Mouse (Mus musculus): Measurements from ENCODE around the gene Sgpp1.
"Not testable (repeated sequence)": the region's sequence is repeated elsewhere in the genome, so short reads cannot be mapped to it uniquely, and the experiment has no call there.

Sgpp1 gene

DNA sequence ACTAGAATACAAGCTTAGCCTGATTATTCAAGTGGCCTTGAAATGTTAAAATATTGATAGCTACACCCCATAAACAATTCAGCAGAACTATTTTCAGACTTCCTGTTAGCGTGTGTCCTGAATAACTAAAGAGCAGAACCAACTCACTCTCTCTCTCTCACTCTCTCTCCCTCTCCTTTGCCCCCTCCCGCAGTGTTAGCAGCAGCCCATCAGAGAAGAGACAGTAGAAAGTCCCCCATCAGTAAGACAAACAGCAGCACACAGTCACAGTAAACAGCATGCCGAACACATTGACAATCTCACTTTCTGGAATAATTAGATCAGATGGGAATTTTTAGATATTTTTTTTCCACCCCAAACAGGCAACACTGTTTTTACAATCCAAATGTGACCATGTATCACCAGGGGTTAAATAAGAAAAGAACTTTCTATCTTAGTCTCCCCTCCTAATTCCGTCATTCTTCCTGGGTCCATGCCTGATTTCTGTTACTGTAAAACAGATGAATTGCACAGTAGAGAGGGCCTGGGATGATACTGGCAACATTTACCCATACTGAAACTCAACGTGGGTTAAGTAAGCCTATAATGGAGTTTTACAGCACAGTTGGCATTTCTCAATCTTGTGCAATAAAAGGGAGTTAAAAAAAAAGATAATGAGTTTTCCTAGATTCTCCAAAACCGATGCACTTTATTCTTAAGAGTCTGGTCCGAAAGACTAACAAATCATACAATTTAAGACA is 2.0 kb downstream of the Sgpp1 start:
- in situ Hi-C loops (cut with MboI, MseI) = no loop called here

DNA sequence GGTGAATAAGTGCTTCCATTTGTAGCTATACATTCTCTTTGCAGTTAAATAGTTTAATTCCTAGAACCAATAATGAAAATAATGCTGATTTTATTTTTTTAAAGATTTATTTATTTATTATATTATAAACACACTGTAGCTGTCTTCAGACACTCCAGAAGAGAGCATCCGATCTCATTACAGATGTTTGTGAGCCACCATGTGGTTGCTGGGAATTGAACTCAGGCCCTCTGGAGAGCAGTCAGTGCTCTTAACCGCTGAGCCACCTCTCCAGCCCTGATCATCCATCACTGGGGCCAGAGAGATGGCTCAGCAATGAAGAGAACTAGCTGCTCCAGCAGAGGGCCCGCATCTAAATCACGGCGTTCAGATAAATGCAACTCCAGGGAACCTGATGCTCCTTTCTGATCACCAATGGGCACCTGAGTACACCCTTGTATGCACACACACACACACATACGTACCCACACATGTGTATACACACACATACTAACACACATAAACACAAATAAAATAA is 3.5 kb downstream of the Sgpp1 start:
- in situ Hi-C loops (cut with MboI, MseI) = no loop called here

DNA sequence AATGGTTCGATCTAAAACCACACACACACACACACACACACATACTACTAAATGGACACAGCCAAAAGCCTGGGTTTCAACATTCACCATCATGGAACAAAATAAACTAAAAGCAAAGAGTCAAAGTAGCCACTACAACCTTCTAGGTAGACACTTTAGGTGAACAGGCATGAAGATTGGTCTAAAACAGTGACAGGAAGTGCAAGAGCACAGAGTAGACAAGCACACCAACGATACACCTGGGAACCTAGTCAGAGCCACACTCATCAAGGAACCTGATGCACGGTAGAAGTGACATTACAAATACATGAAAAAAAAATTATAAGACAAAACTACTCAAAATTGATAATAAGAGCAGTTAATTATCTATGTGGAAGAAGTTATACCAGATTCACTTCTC is 4.0 kb downstream of the Sgpp1 start:
- in situ Hi-C loops (cut with MboI, MseI) = no loop called here

DNA sequence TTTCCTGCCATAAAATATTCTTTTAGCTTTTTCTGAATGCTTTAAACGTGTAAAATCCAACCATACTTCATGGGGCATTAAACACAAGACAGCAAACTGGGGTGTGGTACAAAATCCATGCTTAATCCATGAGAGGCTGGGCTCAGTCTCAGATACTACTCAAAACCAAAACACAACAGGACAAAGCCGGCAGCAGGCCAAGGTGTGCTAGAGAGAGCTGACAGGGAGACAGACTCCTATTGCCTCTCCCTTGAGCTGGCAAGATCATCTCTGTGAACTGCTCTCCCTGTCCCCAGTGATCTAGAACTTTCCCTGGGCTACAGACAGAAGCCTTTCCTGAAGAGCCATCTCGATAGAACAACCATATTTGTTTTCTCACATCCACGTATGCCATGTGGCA is 5.1 kb downstream of the Sgpp1 start:
- in situ Hi-C loops (cut with MboI, MseI) = no loop called here

DNA sequence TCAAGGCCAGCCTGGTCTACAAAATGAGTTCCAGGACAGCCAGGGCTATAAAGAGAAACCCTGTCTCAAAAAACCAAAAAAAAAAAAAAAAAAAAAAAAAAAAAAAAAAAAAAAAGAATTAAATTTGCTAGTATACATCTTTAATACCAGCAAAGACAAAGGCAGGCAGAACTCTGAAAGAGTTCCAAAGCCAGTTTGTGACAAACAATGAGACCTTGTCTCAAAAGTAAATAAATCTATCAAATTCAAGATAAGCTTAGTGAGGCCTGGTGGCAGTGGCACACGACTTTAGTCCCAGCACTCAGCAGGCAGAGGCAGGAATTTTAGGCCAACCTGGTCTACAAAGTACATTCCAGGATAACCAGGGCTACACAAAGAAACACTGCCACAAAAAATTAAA is 5.7 kb downstream of the Sgpp1 start:
- in situ Hi-C loops (cut with MboI, MseI) = loop anchor here (10.0 kb wide), 1 partner anchor 55 kb away; no protein-coding TSS in a partner anchor

DNA sequence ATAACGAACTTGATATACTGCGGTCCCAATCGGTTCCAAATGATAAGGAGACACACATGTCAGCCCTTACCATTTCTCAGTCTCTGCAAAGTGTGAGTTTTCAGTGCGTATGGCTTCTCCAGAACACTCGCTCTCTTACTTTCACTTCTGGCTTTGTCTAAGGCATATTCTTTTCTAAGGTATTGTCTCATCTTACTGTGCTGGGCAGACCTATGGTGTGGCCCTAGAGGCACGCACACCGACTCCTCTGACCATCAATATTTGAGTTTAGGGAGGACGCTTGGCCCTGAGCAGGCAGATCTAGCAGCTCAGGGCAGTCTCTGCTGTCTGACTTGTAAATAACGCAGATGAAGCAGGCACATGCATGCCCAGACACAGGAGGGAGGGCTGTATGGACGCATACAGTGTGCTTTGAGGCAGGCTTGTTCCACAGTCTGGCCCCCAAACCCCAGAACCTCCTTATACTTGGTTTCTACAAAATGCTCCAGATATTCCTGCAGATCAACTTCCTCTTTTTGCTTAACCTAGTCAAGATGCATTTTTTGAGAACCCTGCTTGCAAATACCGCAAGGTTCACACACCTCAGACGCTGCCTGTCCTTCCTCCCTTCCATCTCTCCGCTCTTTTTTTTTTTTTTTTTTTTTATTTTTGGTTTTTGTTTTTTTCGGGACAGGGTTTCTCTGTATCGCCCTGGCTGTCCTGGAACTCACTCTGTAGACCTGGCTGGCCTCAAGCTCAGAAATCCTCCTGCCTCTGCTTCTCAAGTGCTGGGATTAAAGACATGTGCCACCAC is 8.0 kb downstream of the Sgpp1 start:
- in situ Hi-C loops (cut with MboI, MseI) = loop anchor here (10.0 kb wide), 1 partner anchor 53 kb away; no protein-coding TSS in a partner anchor

DNA sequence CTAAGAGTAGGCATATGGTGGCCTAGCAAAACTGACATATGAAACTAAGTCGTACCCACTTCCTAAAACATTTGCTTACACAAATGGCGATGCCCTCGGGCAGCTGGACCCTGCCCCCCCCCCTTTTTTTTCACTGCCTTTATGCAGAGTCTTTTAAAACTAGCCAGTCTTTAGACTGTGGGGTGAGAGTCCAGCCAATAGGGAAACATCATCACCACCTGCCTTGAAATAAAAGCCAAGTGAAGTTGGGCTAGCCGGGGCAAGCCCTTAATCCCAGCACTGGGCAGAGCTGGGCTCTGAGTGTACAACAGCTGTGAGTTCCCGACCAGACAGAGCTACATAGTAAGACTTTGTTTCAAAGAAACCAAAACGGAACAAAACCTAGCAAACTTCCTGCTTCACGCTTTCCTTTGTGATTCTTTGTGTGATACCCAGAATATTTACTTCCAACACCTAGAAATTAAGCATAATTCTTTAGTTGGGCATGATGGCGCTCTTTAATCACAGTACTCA is 9.1 kb downstream of the Sgpp1 start:
- in situ Hi-C loops (cut with MboI, MseI) = loop anchor here (10.0 kb wide), 1 partner anchor 52 kb away; no protein-coding TSS in a partner anchor

DNA sequence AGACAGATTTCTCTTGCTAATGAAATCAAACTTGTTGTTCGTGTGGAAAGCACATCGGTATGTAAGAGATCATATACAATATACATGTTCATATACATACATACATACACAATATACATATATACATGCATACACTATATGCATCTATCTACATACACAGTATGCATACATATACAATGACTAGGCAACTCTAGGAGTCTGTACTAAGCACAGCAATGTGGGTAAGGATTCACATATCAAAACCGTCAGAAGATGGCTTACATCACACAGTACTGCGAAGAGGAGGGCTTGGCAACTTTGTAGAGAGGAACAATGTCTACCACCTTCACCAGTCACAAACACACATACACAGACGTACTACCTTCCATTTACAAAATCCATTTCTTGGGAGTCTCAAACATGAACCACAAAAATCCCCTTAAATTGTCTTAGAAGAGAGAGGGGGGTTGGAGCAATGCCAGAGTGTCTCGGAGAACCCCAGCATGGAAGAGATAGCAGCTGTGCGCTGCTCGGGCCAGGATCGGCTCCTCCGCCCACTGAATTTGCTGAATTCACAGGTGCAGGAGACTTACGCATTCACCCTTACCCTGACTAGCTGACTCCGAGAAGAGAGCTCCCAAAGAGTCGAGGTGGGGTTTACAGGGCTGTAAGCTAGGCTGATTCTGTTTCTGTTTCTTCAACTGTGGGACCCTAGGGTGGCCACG is 10.8 kb downstream of the Sgpp1 start:
- in situ Hi-C loops (cut with MboI, MseI) = loop anchor here (10.0 kb wide), 1 partner anchor 50 kb away; no protein-coding TSS in a partner anchor

DNA sequence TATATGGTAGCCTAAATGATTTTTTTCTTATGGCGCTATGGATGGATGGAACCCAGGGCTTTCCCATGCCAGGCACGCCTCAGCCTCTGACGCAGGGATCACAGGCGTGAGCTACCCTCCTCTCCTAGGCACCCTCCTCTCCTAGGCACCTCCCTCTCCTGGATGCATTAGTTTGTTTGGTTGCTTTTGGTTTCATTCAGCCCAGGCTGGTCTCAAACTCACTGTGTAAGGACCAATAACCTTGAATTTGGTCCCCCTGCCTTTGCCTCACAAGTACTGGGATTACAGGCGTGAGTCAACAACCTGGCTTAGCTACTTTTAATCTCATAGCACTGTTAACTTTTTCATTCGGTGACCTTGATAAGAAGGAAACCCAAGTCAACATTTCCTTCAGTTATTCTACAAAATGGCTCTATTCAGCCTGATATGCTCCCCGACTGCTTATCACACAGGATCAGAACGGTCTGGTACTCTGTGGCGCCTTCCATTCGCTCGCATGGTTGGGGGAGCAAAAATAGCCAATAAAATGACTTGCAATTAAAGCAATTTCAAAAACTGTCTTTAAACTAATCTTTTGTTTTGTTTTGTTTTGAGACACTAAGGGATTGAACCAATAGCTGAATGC is 11.6 kb downstream of the Sgpp1 start:
- in situ Hi-C loops (cut with MboI, MseI) = loop anchor here (10.0 kb wide), 1 partner anchor 49 kb away; no protein-coding TSS in a partner anchor

DNA sequence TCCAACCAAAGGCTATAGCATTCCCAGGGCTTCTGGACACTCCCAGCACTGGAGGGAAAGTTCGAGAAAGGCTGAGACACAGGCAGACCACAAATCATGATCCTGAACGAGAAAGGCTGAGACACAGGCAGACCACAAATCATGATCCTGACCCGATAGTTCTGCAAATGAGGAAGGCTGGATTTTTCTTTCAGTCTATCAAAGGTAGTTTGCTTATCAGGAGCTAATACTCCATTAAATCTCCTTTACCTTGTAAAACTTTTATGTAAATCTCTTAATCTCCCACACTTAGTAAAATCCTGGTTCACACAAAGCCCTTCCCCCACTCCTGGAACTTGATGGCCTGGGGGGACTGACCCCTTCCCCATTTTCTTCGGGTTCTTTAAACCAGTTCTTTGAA is 13.6 kb downstream of the Sgpp1 start:
- in situ Hi-C loops (cut with MboI, MseI) = loop anchor here (10.0 kb wide), 1 partner anchor 47 kb away; no protein-coding TSS in a partner anchor

DNA sequence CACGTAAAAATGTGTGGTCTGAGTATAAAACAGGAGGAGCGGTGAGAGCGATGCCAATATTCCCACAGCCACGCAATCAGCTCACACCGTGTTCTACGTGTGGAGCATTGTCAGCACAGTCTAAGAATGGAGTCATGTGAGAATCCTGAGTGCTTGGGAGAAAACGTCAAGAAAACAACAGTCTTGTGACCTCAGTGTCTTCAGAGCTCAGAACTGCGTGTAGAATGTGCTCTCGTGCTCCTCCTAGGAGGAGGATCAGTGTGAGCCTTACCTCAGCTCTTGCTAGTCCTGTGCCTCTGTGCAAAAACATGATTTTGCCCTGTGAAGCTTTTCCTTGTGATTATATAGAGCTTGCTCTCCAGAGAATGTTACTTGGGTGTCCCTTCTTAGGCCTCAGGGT is 14.5 kb downstream of the Sgpp1 start:
- in situ Hi-C loops (cut with MboI, MseI) = loop anchor here (10.0 kb wide), 1 partner anchor 46 kb away; no protein-coding TSS in a partner anchor

DNA sequence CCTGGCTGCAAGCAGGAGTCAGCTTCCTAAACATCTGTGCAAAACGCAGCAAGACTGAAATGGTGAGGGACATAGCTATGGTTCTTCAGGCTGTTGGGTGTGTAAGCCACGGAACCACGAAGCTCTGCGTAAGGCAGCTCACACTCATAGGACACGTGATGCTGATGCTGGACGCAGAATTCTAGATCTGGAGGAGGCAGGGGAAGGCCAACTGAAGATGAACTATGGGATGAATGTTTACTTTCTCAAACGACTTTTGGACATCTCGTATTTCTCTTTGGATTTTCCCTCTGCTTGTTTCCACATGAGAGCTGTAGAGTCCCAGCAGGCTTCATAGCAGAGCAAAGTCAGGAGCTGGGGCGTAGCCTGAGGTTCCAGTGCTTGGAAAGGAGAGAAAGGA is 21.9 kb downstream of the Sgpp1 start:
- in situ Hi-C loops (cut with MboI, MseI) = no loop called here

DNA sequence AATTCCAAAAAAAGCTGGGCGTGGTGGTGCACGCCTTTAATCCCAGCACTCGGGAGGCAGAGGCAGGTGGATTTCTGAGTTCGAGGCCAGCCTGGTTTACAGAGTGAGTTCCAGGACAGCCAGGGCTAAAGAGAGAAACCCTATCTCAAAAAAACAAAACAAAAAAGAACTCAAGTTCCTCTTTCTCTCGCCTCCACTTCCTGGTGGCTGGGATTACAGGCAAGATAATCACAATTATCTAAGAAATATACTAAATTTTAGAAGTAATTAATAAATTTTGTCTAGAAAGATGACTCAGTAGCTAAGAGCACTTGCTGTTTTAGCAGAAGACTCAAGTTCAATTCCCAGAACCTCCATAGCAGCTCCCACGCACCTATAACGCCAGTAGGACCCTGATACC is 22.6 kb downstream of the Sgpp1 start:
- in situ Hi-C loops (cut with MboI, MseI) = not testable (repeated sequence)

DNA sequence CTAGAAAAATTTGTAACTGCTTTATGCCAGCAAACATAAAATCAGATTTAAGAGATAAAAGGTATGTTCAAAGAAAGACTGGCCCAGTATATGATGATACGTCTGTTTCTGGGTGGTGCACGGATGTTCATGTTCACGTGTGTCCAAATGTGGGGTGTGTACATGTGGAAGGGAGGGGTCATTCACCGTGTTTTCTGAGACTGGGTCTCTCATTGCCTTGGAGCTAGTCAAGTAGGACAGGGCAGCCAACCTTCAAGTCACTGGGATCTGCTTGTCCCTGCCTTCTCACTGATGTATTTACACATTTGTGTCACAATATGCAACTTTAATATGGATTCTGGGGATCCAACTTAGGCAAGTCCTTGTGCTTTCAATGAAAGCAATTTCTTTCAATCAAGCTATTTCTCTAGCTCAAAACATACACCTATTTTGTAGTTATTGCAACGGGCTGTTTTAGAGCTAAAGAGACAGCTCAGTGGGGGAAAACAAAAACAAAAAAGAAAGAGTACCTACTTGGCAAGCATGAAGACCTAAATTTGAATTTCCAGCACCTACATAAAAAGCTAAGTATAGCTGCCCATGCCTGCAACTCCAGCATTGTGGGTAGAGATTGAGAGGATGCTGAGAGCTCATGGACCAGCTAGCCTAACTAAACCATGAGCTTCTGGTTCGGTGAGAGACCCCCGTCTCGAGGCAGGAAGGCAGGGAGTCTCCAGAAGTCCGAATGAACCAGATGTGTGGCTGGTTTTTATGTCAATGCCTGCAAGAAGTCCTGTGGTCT is 24.7 kb downstream of the Sgpp1 start:
- in situ Hi-C loops (cut with MboI, MseI) = no loop called here

DNA sequence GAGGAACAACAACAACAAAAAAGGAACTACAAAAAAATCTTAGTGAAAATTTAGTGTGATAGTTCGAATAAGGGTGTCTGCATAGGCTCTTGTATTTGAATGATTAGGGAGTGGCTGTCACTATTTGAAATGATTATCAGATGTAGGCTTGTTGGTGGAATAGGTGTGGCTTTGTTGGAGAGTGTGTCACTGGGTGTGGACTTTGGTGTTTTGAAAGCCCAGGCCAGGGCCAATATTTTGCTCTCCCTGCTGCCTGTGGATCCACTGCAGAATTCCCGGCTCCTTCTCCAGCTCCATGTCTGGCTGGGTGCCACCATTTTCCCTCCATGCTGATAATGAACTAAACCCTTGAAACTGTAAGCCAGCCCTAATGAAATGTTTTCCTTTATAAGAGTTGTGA is 26.0 kb downstream of the Sgpp1 start:
- in situ Hi-C loops (cut with MboI, MseI) = no loop called here

DNA sequence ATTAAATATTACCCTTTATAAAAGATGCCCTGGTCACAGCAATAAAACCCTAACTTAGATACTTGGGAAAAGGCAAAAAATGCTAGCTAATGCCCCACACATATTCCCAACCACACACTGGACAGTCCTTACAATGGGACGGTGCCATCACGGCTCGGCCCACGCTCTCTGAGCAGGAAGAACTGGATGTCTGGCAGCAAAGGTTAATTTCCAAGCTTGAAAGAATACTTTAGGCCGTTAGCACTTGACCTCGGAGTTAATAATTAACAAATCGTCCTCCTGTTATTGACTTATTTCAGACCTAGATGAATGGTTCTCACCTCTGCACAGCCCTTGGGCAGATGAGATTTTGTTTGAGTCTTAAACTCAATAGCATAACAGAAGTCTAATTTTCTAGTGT is 28.9 kb downstream of the Sgpp1 start:
- in situ Hi-C loops (cut with MboI, MseI) = no loop called here

DNA sequence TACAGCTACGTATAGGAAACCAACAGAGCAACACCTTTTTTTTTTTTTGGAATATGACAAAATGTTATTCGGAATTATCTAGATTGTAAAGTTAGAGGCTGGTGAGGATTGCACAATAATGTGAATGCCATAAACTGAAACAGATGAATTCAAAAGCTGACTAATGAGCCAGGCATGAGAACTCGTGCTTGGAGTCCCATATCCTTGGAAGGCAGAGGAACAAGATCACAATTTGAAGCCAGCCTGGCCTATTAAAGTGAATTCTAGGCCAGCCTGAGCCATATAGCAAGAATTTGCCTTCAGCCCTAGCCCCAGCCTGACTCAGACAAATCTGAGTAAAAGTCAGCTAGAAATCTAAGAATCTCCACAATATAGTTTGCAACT is 32.8 kb downstream of the Sgpp1 start:
- in situ Hi-C loops (cut with MboI, MseI) = no loop called here

DNA sequence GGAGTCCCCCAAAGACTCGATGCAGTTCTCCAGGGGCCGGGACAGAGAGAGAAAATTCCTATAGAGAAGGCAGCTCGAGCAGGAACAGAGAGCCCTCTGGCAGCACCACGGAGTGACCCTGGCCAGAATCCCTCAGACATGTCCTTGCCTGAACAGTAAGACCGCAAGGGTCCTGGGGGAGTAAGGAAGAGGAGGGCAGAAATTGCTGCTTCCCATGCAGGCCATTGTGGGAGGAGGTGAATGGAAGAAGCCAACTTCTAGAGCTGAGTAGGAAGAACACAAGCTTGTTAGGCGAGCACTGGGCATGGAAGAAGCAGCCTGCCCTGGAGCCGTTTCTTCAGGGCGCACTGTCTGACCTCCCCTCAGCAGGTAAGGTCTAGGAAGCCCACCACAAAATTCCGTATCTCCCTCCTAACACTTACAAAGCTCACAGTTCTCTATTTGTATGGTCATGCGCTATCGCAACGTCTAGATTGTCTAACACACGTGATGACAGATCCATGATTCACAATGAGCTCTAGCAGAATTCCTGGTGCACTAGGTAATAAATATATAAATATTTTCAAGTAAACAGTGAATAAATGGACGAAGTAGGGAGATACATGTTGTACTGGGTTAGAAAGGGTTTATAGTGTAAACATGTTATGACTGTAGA is 33.3 kb downstream of the Sgpp1 start:
- in situ Hi-C loops (cut with MboI, MseI) = no loop called here

DNA sequence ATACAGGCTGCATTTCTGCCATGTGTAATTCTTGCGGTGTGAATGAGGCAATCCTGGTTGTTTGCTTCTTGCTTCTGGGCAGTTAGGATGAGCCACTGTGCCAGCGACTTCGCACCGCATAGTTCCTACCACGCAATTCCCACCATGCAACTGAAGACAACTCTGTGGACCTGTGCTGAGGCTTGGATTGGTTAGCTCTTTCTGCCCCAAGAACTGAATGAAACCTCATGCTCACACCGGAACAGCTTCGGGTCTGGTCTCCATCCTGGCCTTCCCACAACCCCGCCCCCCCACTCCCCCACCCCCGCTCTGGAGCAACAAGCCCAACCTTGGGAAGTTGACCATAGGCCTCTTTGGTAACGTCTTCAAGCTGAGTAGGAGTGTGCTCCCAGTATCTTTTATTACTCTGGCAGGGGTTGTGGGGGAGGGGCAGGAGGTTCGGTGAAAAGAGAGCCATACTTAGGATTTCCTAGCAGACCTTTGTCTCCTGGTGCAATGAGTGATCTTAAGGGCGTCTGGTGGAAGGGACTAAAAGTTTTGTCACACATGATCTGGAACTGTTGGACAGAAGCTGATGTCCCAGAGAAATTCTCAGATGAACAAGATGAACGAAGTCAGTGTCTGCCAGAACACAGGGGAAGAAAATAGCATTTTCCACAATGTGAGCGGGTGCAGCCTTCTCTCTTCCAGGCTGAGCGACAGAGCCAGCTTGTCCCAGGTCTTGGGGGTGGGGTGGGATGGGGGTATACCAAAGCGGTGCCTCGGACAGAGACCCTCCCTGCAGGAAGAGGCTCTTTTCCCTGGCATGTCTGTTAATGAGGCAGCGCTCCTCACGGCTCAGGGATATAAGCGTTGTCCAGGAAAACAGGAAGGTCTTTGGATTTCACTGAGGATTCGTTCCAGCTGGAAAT is 34.1 kb downstream of the Sgpp1 start:
- in situ Hi-C loops (cut with MboI, MseI) = no loop called here
